8 mouse cellular contexts compared by ENCODE assay signal in the genomic region with DNA sequence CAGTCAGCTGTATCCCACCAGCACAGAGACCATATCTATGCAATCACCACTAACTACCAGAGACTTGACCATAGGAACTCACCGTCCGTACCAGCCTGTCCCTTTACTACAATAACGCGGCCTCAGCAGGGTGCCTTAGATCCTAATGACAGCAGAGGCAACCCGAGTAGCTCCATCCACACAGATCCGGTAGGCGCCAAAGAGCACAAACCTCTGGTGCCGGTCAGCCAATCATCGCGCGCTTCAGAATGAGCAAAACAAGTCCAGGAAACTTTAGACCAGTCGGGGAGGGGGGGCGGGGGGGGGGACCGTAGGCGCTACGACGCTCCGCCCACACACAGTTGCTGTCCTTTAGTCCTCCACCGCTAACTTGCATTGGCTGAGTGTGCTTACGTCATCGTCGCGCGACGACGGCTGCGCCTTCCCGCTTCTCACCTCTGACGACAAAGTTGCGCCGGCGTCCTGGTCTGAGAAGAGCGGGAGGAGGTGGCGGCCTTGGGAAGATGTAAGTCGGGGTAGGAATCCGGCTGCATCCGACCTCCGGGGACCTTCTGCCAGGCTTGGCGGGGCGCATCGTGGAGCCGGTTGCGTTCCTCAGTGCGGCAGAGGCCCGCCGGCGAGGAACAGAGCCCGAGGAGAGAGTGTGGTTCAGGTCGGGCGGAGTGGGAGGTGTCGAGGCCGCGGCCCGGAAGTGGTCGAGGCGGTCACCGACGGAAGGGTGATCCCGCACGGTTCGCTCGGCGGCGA. TPM values are rescaled to one million over a fixed set of nuclear protein-coding genes. Genes with fewer than 3 reads are reported as not detected.
DNase-seq lines count a peak whose midpoint lies in the region; ATAC-seq and TF ChIP-seq lines count a peak whose summit lies in the region.

TSS of gene Rnps1 (plus strand) at position 336 of the 747 bp plus-strand sequence.

- no peak for TF ChIP-seq CTCF in kidney, adult 2 months (conservative IDR thresholded peaks at IDR 0.05; ENCODE audit: insufficient read depth, insufficient read length, low read depth, low read length)
- TF ChIP-seq CTCF in spleen, adult 2 months (IDR thresholded peaks at IDR 0.05; ENCODE audit: extremely low read depth, insufficient read depth, insufficient read length, insufficient replicate concordance), result no peak

- H3K9ac ChIP-seq in embryonic facial prominence, embryonic 13.5 days, result peak within 1 kb of the TSS; percentile 96
- peak within 1 kb of the TSS; percentile 93 for H3K9ac ChIP-seq in limb, embryonic 12.5 days (replicated peaks)
- peak within 1 kb of the TSS; percentile 73 for H3K9ac ChIP-seq in midbrain, embryonic 15.5 days

- DNase-seq in 3134 (ENCODE audit: extremely low read depth, insufficient read length, low spot score), result peak; percentile 100
- DNase-seq in adrenal gland, postnatal 36 days, result peak; percentile 93 to 94
- peak; percentile 95 for DNase-seq in heart, adult 18-20 months
- peak; percentile 97 for DNase-seq in kidney, adult 2 months
- DNase-seq in spleen, adult 2 months (ENCODE audit: low read depth in 1 of 2, low spot score in 2 of 2), result peak; percentile 88 to 97

- H3K4me3 ChIP-seq in embryonic facial prominence, embryonic 13.5 days, result peak within 1 kb of the TSS; percentile 88
- H3K4me3 ChIP-seq in kidney, adult 2 months (ENCODE audit: insufficient read depth, low read depth, low read length), result peak within 1 kb of the TSS; percentile 75
- H3K4me3 ChIP-seq in limb, embryonic 12.5 days (replicated peaks), result peak within 1 kb of the TSS; percentile 88
- H3K4me3 ChIP-seq in midbrain, embryonic 15.5 days, result peak within 1 kb of the TSS; percentile 72
- peak within 1 kb of the TSS; percentile 89 for H3K4me3 ChIP-seq in spleen, adult 2 months (ENCODE audit: extremely low read depth, insufficient read depth, insufficient read length)

- no peaks in the 10 kb centered on the region for H3K27me3 ChIP-seq in embryonic facial prominence, embryonic 13.5 days
- no peaks in the 10 kb centered on the region for H3K27me3 ChIP-seq in kidney, adult 2 months (replicated peaks; ENCODE audit: control insufficient read depth, insufficient read depth, low read length)
- H3K27me3 ChIP-seq in limb, embryonic 12.5 days, result no peaks in the 10 kb centered on the region
- no peaks in the 10 kb centered on the region for H3K27me3 ChIP-seq in midbrain, embryonic 15.5 days (replicated peaks)
- no peaks in the 10 kb centered on the region for H3K27me3 ChIP-seq in spleen, adult 2 months (ENCODE audit: control insufficient read depth, insufficient read depth, low read length)

- ATAC-seq in embryonic facial prominence, embryonic 13.5 days (ENCODE audit: insufficient number of reproducible peaks, insufficient read depth, low FRiP score, low TSS enrichment, low read depth), result peak; percentile 93
- ATAC-seq in limb, embryonic 12.5 days (ENCODE audit: insufficient number of reproducible peaks, insufficient read depth, low FRiP score, low TSS enrichment, low read depth), result peak; percentile 94
- ATAC-seq in midbrain, embryonic 15.5 days (replicated peaks), result peak; percentile 94

- under 1% methylated on average over 64 of the region's 64 CpGs for WGBS in embryonic facial prominence, embryonic 13.5 days
- under 1% methylated on average over 64 of the region's 64 CpGs for WGBS in kidney, adult 2 months
- under 1% methylated on average over 63 of the region's 64 CpGs for WGBS in limb, embryonic 12.5 days
- WGBS in midbrain, embryonic 15.5 days, result under 1% methylated on average over 64 of the region's 64 CpGs
- under 1% methylated on average over 64 of the region's 64 CpGs for WGBS in spleen, adult 2 months

- H3K4me1 ChIP-seq in embryonic facial prominence, embryonic 13.5 days, result peaks cover 33% of the 10 kb centered on the region
- H3K4me1 ChIP-seq in kidney, adult 2 months (ENCODE audit: control insufficient read depth, insufficient read depth, low read length), result peaks cover 13% of the 10 kb centered on the region; the same call in 1 of the 2 replicates
- peaks cover 24% of the 10 kb centered on the region for H3K4me1 ChIP-seq in limb, embryonic 12.5 days (replicated peaks)
- peaks cover 22% of the 10 kb centered on the region for H3K4me1 ChIP-seq in midbrain, embryonic 15.5 days
- peaks cover 3% of the 10 kb centered on the region; the same call in 1 of the 2 replicates for H3K4me1 ChIP-seq in spleen, adult 2 months (ENCODE audit: control insufficient read depth, insufficient read depth, insufficient read length)

- peak within 1 kb of the TSS; percentile 94 for H3K27ac ChIP-seq in embryonic facial prominence, embryonic 13.5 days
- peak within 1 kb of the TSS; percentile 73 for H3K27ac ChIP-seq in kidney, adult 2 months (ENCODE audit: insufficient read depth, low read depth, low read length)
- H3K27ac ChIP-seq in limb, embryonic 12.5 days, result peak within 1 kb of the TSS; percentile 95
- H3K27ac ChIP-seq in midbrain, embryonic 15.5 days, result peak within 1 kb of the TSS; percentile 88
- H3K27ac ChIP-seq in spleen, adult 2 months (ENCODE audit: insufficient read depth, low read length), result peak within 1 kb of the TSS; percentile 81

- peaks cover 44% of the 10 kb centered on the region for H3K36me3 ChIP-seq in embryonic facial prominence, embryonic 13.5 days
- no peaks in the 10 kb centered on the region; the same call in 1 of the 2 replicates for H3K36me3 ChIP-seq in kidney, adult 2 months (ENCODE audit: control insufficient read depth, insufficient read depth, low read length)
- H3K36me3 ChIP-seq in limb, embryonic 12.5 days, result peaks cover 54% of the 10 kb centered on the region
- peaks cover 20% of the 10 kb centered on the region for H3K36me3 ChIP-seq in midbrain, embryonic 15.5 days (replicated peaks)
- peaks cover 15% of the 10 kb centered on the region for H3K36me3 ChIP-seq in spleen, adult 2 months (ENCODE audit: control insufficient read depth, insufficient read depth, low read length)

- no peaks in the 10 kb centered on the region for H3K9me3 ChIP-seq in embryonic facial prominence, embryonic 13.5 days
- no peaks in the 10 kb centered on the region for H3K9me3 ChIP-seq in limb, embryonic 12.5 days
- H3K9me3 ChIP-seq in midbrain, embryonic 15.5 days, result no peaks in the 10 kb centered on the region

- peak; percentile 46 for TF ChIP-seq POLR2A in kidney, adult 2 months (IDR thresholded peaks at IDR 0.05; ENCODE audit: low read depth, low read length)
- TF ChIP-seq POLR2A in spleen, adult 2 months (IDR thresholded peaks at IDR 0.05; ENCODE audit: low read depth, low read length), result peak; percentile 79

- peak within 1 kb of the TSS; percentile 78 for H3K4me2 ChIP-seq in embryonic facial prominence, embryonic 13.5 days
- peak within 1 kb of the TSS; percentile 96 for H3K4me2 ChIP-seq in limb, embryonic 12.5 days
- peak within 1 kb of the TSS; percentile 86 for H3K4me2 ChIP-seq in midbrain, embryonic 15.5 days

RNA-seq across cellular contexts. Expression of gene Rnps1, which starts in this region (rescaled TPM):
- total RNA-seq in adrenal gland, postnatal 36 days (2021), result 10 to 100 TPM; 65.7 to 78.7 TPM
- polyA plus RNA-seq in embryonic facial prominence, embryonic 13.5 days (2015; fragmentation: Nextera tagmentation; extraction: Ambion mirVana), result 296 and 317 TPM in 2 replicates
- 10 to 100 TPM; 60.6 to 64.6 TPM for total RNA-seq in heart, adult 18-20 months (2021)
- 73.0 and 76.9 TPM in 2 replicates for polyA plus RNA-seq in kidney, adult 2 months (2012; rRNA removed)
- polyA plus RNA-seq in limb, embryonic 12.5 days (2016; fragmentation: Nextera tagmentation; extraction: Ambion mirVana), result 362 and 373 TPM in 2 replicates
- polyA plus RNA-seq in midbrain, embryonic 15.5 days (2015; fragmentation: Nextera tagmentation; extraction: Ambion mirVana), result 364 and 368 TPM in 2 replicates
- 87.0 and 113 TPM in 2 replicates for polyA plus RNA-seq in spleen, adult 2 months (2012; rRNA removed)

Comparison
In these comparisons a context has a peak if more than half of its experiments do, and no peak if none do; other contexts are left out.
1. Peak in every context shown above with its lines: DNase-seq, ATAC-seq, H3K4me3 ChIP-seq and H3K27ac ChIP-seq.